Mouse (Mus musculus) retina, postnatal 7 days (tissue): ENCODE data around the gene Ddr1.
A peak's percentile ranks its signal among the peaks of the same experiment; 100 is the strongest.

Experiments used
- DNase-seq: peaks from one replicate; pipeline ENCODE4 v3.0.0-alpha.2; 2012; ENCODE audit warnings: low read depth, low spot score

The Ddr1 gene

GRCm38 (mm10) chr17:35635699-35636111 lies 68.7 kb downstream of the Ddr1 start:
- peak; percentile 62 for DNase-seq

- no peak for DNase-seq
Observed at GRCm38 (mm10) chr17:35635202-35635601, 69.2 kb downstream of the Ddr1 start.

GRCm38 (mm10) chr17:35633992-35634391 lies 70.4 kb downstream of the Ddr1 start:
- DNase-seq, result peak; percentile 27
